ENCODE assay signal across 8 mouse cellular contexts in the genomic region with DNA sequence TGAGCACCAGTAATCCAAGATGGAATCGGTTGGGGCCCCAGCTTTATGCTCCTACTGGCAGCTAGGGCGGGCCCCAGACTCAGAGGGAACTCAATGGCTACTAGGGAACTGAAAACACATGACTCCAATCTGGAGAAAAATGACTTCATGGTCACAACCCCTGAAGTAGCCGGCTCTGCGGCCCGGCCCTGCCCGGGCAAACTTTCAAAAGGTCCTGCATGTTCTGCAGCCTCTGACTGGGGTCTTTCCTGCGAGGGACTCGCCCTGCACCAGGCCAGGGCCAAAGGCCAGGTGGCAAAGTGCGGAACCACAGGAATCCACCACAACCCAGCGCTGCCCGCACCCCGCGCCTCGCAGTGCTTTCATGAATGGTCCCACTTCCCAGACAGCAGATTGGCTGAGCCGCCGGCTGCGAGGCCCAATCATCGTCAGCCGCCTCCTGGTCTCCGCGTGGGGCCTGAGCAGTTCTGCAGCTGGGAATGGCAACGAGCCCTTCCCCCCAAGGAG.
A peak's percentile ranks its signal among the peaks of the same experiment; 100 is the strongest.
DNase-seq lines count a peak whose midpoint lies in the region; ATAC-seq lines count a peak whose summit lies in the region.

No protein-coding gene starts in this region.

- no peaks in the 10 kb centered on the region for H3K27me3 ChIP-seq in embryonic facial prominence, embryonic 11.5 days (ENCODE audit: control insufficient read depth, insufficient read depth, low read length)

- peak; percentile 87 for DNase-seq in adrenal gland, postnatal 14 days
- peak; percentile 94 for DNase-seq in embryonic facial prominence, embryonic 11.5 days (ENCODE audit: low spot score)
- DNase-seq in heart, adult 18-20 months, result peak; percentile 88 to 91
- peak; percentile 75 for DNase-seq in kidney, adult 18-20 months
- DNase-seq in left cerebral cortex, postnatal 4 days, result peak; percentile 83
- DNase-seq in mesoderm, embryonic 11.5 days (ENCODE audit: low read depth, low spot score), result peak; percentile 88
- DNase-seq in right cerebral cortex, postnatal 36 days (ENCODE audit: low spot score in 2 of 2), result peak; percentile 75 to 76

- H3K4me2 ChIP-seq in embryonic facial prominence, embryonic 11.5 days (ENCODE audit: low read depth, low read length), result peak overlapping the region; percentile 64

- no peaks in the 10 kb centered on the region for H3K36me3 ChIP-seq in embryonic facial prominence, embryonic 11.5 days (replicated peaks; ENCODE audit: control insufficient read depth, insufficient read depth, low read depth, low read length)

- H3K4me3 ChIP-seq in embryonic facial prominence, embryonic 11.5 days (ENCODE audit: low read depth, low read length), result peak overlapping the region; percentile 23

- intact Hi-C loops in left cerebral cortex, postnatal 4 days (cut with DNase I), result no loop called here

- ATAC-seq in embryonic facial prominence, embryonic 11.5 days (replicated peaks; ENCODE audit: insufficient number of reproducible peaks, low FRiP score, low TSS enrichment, low read depth), result peak; percentile 93
- ATAC-seq in erythroblast, adult 5-6 weeks (replicated peaks; ENCODE audit: low FRiP score, poor library complexity, severe bottlenecking), result no peak

- no peaks in the 10 kb centered on the region; the same call in none of the 2 replicates for H3K4me1 ChIP-seq in embryonic facial prominence, embryonic 11.5 days (ENCODE audit: control insufficient read depth, insufficient read depth, low read length)

- H3K9me3 ChIP-seq in embryonic facial prominence, embryonic 11.5 days (replicated peaks; ENCODE audit: control insufficient read depth, low read length), result no peaks in the 10 kb centered on the region

- peak overlapping the region; percentile 73 for H3K27ac ChIP-seq in embryonic facial prominence, embryonic 11.5 days (replicated peaks; ENCODE audit: low read depth, low read length)

- H3K9ac ChIP-seq in embryonic facial prominence, embryonic 11.5 days (replicated peaks; ENCODE audit: low read length), result peak overlapping the region; percentile 44

- WGBS in embryonic facial prominence, embryonic 11.5 days, result under 1% methylated on average over 22 of the region's 22 CpGs
